Mouse (Mus musculus) lung, adult 2 months (tissue): ENCODE results near the gene Gstm3.

Experiments used
- CTCF ChIP-seq: fragments of 200-500 bp; IDR thresholded peaks from 2 replicates; pipeline ENCODE4 v1.5.1; 2011; ENCODE audit warnings: mild to moderate bottlenecking, low read length, control low read depth; ENCODE audit not compliant: insufficient read depth
- POLR2A ChIP-seq: fragments of 200-500 bp; IDR thresholded peaks from 2 replicates; pipeline ENCODE4 v1.6.1; 2011; ENCODE audit warnings: low read depth, mild to moderate bottlenecking, control low read depth, low read length, borderline replicate concordance; ENCODE audit errors: extremely low read depth

GRCm38 (mm10) chr3:108011558-108011957 lies 42.5 kb upstream of the Gstm3 start:
- TF ChIP-seq POLR2A, result no peak
- TF ChIP-seq CTCF, result no peak
